Mouse (Mus musculus): ENCODE measurements around the gene Tex35. TPM values are rescaled to one million over a fixed set of nuclear protein-coding genes. Genes with fewer than 3 reads are reported as not detected.

Gene Tex35
- total RNA-seq (2021), result not detected

GRCm38 (mm10) chr1:157108580-157108979 is at the start of gene Tex35:
Gene Tex35 (minus strand): TSS chr1:157108680.
- DNase-seq, result no peak

GRCm38 (mm10) chr1:157153781-157154180 is 45.3 kb upstream of the Tex35 start:
- DNase-seq, result no peak

- DNase-seq, result no peak
Observed at GRCm38 (mm10) chr1:157150107-157150506, 41.6 kb upstream of the Tex35 start.

- DNase-seq, result no peak
Observed at GRCm38 (mm10) chr1:157144621-157145020, 36.1 kb upstream of the Tex35 start.

- DNase-seq, result no peak
Observed at GRCm38 (mm10) chr1:157143326-157143932, 34.9 kb upstream of the Tex35 start.

- no peak for DNase-seq
Observed at GRCm38 (mm10) chr1:157141014-157141413, 32.5 kb upstream of the Tex35 start.

- DNase-seq, result no peak
Observed at GRCm38 (mm10) chr1:157137854-157138241, 29.4 kb upstream of the Tex35 start.

GRCm38 (mm10) chr1:157137132-157137853 is 28.8 kb upstream of the Tex35 start:
- peak; percentile 29 to 35 for DNase-seq

GRCm38 (mm10) chr1:157128219-157128618 is 19.7 kb upstream of the Tex35 start:
- DNase-seq, result no peak

GRCm38 (mm10) chr1:157123836-157124235 is 15.4 kb upstream of the Tex35 start:
- DNase-seq, result no peak

- DNase-seq, result no peak
Observed at GRCm38 (mm10) chr1:157119168-157119567, 10.7 kb upstream of the Tex35 start.

- DNase-seq, result no peak
Observed at GRCm38 (mm10) chr1:157117440-157117839, 9.0 kb upstream of the Tex35 start.

GRCm38 (mm10) chr1:157114492-157114891 is 6.0 kb upstream of the Tex35 start:
- DNase-seq, result no peak

- DNase-seq, result no peak
Observed at GRCm38 (mm10) chr1:157110287-157110835, 1.9 kb upstream of the Tex35 start.

- DNase-seq, result no peak
Observed at GRCm38 (mm10) chr1:157101122-157101865, 7.2 kb downstream of the Tex35 start.

GRCm38 (mm10) chr1:157095534-157095933 is 12.9 kb downstream of the Tex35 start:
- no peak for DNase-seq

- no peak for DNase-seq
Observed at GRCm38 (mm10) chr1:157092622-157093021, 15.9 kb downstream of the Tex35 start.

- no peak for DNase-seq
Observed at GRCm38 (mm10) chr1:157092140-157092539, 16.3 kb downstream of the Tex35 start.

GRCm38 (mm10) chr1:157090835-157091234 is 17.6 kb downstream of the Tex35 start:
- DNase-seq, result no peak

- peak; percentile 51 to 69 for DNase-seq
Observed at GRCm38 (mm10) chr1:157086097-157086994, 22.1 kb downstream of the Tex35 start.

GRCm38 (mm10) chr1:157082931-157083330 is 25.5 kb downstream of the Tex35 start:
- no peak for DNase-seq

GRCm38 (mm10) chr1:157081999-157082398 is 26.5 kb downstream of the Tex35 start:
- DNase-seq, result no peak

Measured in layer of hippocampus, postnatal 36 days (tissue).